Mouse (Mus musculus) erythroblast, adult 5-6 weeks (primary cell): ENCODE data around the gene F8. TPM values are rescaled to one million over a fixed set of nuclear protein-coding genes. Genes with fewer than 3 reads are reported as not detected.

Source experiments
- ATAC-seq: replicated peaks from 2 replicates; pipeline ENCODE4 v1.8.0; 2016; ENCODE audit warnings: moderate number of reproducible peaks, mild to moderate bottlenecking, moderate TSS enrichment, inconsistent platforms; ENCODE audit not compliant: poor library complexity, low FRiP score, severe bottlenecking
- total RNA-seq, 2 experiments: library from RNA; stranded (forward) in 1 of 2; stranded (reverse) in 1 of 2; fragments of 150-400 nt in 1 of 2; fragments of 200-764, 138-1000 nt in 1 of 2; gene quantifications; 2 replicates each; pipeline versions ENCODE4 v1.2.3 to v1.2.4; 2015 to 2017; ENCODE audit warnings: low replicate concordance in 2 of 2

Gene F8
- total RNA-seq, 2 experiments from 2014 or later = 9.4 to 10.5 TPM

GRCm38 (mm10) chrX:75148414-75148813 lies 234.0 kb downstream of the F8 start:
- ATAC-seq = no peak

DNA sequence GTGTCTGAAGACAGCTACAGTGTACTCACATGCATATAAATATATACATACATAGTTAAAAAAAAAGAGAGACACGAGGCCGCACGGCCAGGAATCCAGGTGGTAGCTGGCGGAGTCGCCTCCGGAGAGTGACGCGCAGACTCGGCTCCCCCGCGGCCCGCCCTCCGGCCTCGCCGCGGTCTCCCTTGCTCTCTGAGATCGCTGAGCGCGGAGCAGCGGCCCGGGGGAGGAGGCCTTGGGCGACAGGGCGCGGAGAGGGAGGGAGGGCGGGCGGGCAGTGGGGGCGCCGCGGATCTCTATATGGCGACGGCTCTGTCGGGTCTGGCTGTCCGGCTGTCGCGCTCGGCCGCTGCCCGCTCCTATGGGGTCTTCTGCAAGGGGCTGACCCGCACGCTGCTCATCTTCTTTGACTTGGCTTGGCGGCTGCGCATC lies 239.3 kb downstream of the F8 start:
- peak; percentile 90 for ATAC-seq

DNA sequence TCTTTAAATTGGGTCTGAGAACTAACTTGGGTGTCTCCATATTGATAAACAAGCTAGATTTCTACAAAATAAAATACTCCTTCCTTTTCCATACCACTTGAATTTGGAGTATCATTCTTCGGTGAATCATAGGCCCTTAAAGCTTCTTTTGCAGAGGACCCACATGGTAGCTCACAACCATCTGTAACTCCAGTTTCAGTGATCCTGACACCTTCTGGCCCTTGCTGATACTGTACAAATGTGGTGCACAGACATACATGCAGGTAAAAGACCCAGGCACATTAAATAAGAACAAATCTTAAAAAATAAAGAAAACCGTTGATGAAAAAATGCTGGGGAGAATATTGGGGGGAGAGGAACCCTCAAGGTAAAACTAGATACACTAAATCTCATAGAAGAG lies 244.2 kb downstream of the F8 start:
- peak; percentile 68 for ATAC-seq

- peak; percentile 92 for ATAC-seq
These were observed 244.7 kb downstream of the F8 start for GRCm38 (mm10) chrX:75137729-75138128.

- no peak for ATAC-seq
These were observed 245.5 kb downstream of the F8 start for GRCm38 (mm10) chrX:75136938-75137337.

GRCm38 (mm10) chrX:75130467-75131160 lies 251.8 kb downstream of the F8 start, which contains the start of gene Mpp1:
Gene Mpp1 (minus strand): TSS chrX:75131016.
- peak; percentile 95 for ATAC-seq

GRCm38 (mm10) chrX:75129474-75129873 lies 252.9 kb downstream of the F8 start:
- ATAC-seq = peak; percentile 76

DNA sequence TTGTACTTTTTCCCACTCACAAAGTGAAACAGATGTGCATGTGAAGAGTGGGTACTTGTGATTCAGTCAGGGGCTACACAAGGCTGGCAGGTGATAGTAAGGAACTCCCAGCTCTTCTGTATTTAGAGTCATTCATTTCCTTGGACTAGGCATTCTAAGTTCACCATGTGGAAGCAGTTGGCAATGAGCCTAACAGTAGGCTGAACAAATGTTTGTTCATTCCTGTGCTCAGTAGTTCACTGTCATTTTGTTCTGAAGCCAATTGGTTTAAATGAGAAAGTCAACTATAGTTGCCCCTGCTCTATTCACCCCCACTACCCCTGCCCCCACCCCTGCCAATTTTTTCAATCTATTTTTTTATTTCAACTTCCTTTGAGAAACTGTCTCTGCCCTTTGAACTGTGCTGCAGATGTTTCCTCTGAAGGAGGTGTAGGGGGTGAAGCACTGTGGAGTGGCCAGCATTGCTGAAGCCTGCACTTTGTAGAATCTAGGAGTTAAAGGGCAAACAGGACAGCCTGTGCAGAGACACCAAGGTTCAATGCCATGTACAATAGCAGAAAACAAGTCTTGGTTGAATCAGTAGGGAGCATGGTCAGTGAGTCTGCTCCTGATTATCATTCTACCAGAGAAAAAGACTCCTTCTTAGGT lies 254.0 kb downstream of the F8 start:
- ATAC-seq = no peak

- no peak for ATAC-seq
These were observed 255.5 kb downstream of the F8 start for GRCm38 (mm10) chrX:75126893-75127292.

- no peak for ATAC-seq
These were observed 256.8 kb downstream of the F8 start for GRCm38 (mm10) chrX:75125606-75126005.

Other genes starting within 250 kb of the F8 start
- gene Smim9, start 218.8 kb downstream of the F8 start, total RNA-seq (2015; ENCODE audit: low replicate concordance) = not detected in 2 replicates
- gene Smim9, start 218.8 kb downstream of the F8 start, total RNA-seq (2017; ENCODE audit: low replicate concordance) = not detected in 2 replicates
- gene Fundc2, start 216 bp downstream of the F8 start, total RNA-seq (2015; ENCODE audit: low replicate concordance) = 33.9 and 52.6 TPM in 2 replicates
- 21.0 and 35.0 TPM in 2 replicates for gene Fundc2, start 216 bp downstream of the F8 start, total RNA-seq (2017; ENCODE audit: low replicate concordance)
- gene Cmc4, start 34.0 kb upstream of the F8 start, total RNA-seq (2015; ENCODE audit: low replicate concordance) = 172 and 187 TPM in 2 replicates
- gene Cmc4, start 34.0 kb upstream of the F8 start, total RNA-seq (2017; ENCODE audit: low replicate concordance) = 78.7 and 97.6 TPM in 2 replicates
- gene Mtcp1, start 34.0 kb upstream of the F8 start, total RNA-seq (2015; ENCODE audit: low replicate concordance) = 52.3 and 67.1 TPM in 2 replicates
- 104 and 116 TPM in 2 replicates for gene Mtcp1, start 34.0 kb upstream of the F8 start, total RNA-seq (2017; ENCODE audit: low replicate concordance)
- gene Brcc3, start 34.0 kb upstream of the F8 start, total RNA-seq (2015; ENCODE audit: low replicate concordance) = 21.1 and 27.1 TPM in 2 replicates
- gene Brcc3, start 34.0 kb upstream of the F8 start, total RNA-seq (2017; ENCODE audit: low replicate concordance) = 26.3 and 36.5 TPM in 2 replicates
- gene Vbp1, start 131.7 kb upstream of the F8 start, total RNA-seq (2015; ENCODE audit: low replicate concordance) = 115 and 137 TPM in 2 replicates
- gene Vbp1, start 131.7 kb upstream of the F8 start, total RNA-seq (2017; ENCODE audit: low replicate concordance) = 149 and 170 TPM in 2 replicates
- not detected in 2 replicates for gene Rab39b, start 195.6 kb upstream of the F8 start, total RNA-seq (2015; ENCODE audit: low replicate concordance)
- gene Rab39b, start 195.6 kb upstream of the F8 start, total RNA-seq (2017; ENCODE audit: low replicate concordance) = not detected in 2 replicates